Mouse (Mus musculus) embryonic facial prominence, embryonic 14.5 days (tissue): ENCODE results near the gene Pgbd5. TPM values are rescaled to one million over a fixed set of nuclear protein-coding genes. Genes with fewer than 3 reads are reported as not detected.

Source experiments
- ATAC-seq: fragments of 200-750 bp; cut with Nextera tagmentation; 2 replicates; pipeline ENCODE4 v1.8.0; 2017; ENCODE audit warnings: low read depth, moderate number of reproducible peaks, moderate TSS enrichment
- DNase-seq: peaks from one replicate; pipeline ENCODE4 v3.0.0-alpha.2; 2015; ENCODE audit warnings: low spot score
- H3K27ac ChIP-seq: fragments of 300-500 bp; sonication (generic); replicated peaks from 2 replicates; pipeline ENCODE4 v1.5.1; 2014; ENCODE audit warnings: low read depth, mild to moderate bottlenecking, low read length, moderate library complexity
- H3K27me3 ChIP-seq: fragments of 300-500 bp; sonication (generic); replicated peaks from 2 replicates; pipeline ENCODE4 v1.6.1; 2014; ENCODE audit warnings: low read length; ENCODE audit not compliant: control insufficient read depth, insufficient read depth
- H3K36me3 ChIP-seq: fragments of 300-500 bp; sonication (generic); 2 replicates; pipeline ENCODE4 v1.6.1; 2014; ENCODE audit warnings: low read length, mixed read lengths; ENCODE audit not compliant: control insufficient read depth, insufficient read depth
- H3K4me1 ChIP-seq: fragments of 300-500 bp; sonication (generic); 2 replicates; pipeline ENCODE4 v1.6.1; 2014; ENCODE audit warnings: antibody characterized with exemption, low read length; ENCODE audit not compliant: control insufficient read depth, insufficient read depth
- H3K4me2 ChIP-seq: fragments of 300-500 bp; sonication (generic); 2 replicates; pipeline ENCODE4 v1.6.1; 2014; ENCODE audit warnings: low read depth, mild to moderate bottlenecking, low read length, moderate library complexity, mixed read lengths
- H3K4me3 ChIP-seq: fragments of 300-500 bp; sonication (generic); 2 replicates; pipeline ENCODE4 v1.5.1; 2014; ENCODE audit warnings: low read depth, mild to moderate bottlenecking, low read length
- H3K9ac ChIP-seq: fragments of 300-500 bp; sonication (generic); 2 replicates; pipeline ENCODE4 v1.6.1; 2014; ENCODE audit warnings: low read depth, mild to moderate bottlenecking, low read length, moderate library complexity, mixed read lengths
- H3K9me3 ChIP-seq: fragments of 300-500 bp; sonication (generic); 2 replicates; pipeline ENCODE4 v1.6.1; 2016; ENCODE audit warnings: low read length; ENCODE audit not compliant: control insufficient read depth
- WGBS: fragments of 180-500 bp; shearing (Covaris S2); extraction: QIAGEN DNeasy Blood & Tissue Kit; methylation state at CpG from one replicate; pipeline ENCODE4 v1.1.7; 2014; 5-methylcytosine and 5-hydroxymethylcytosine counted together
- polyA plus RNA-seq: library from polyadenylated mRNA; unstranded; fragments of >200 nt; fragmentation: Nextera tagmentation; extraction: Ambion mirVana; gene quantifications from 2 replicates; pipeline ENCODE4 v1.2.1, GENCODE M21; 2014

Pgbd5 gene
- polyA plus RNA-seq, 1 experiment from 2014 or later, result 3.3 TPM

- Histone ChIP-seq H3K36me3 (no peaks in the 10 kb centered on the region), H3K27me3 (no peaks in the 10 kb centered on the region), H3K9me3 (no peaks in the 10 kb centered on the region), H3K4me3 (no peak overlapping the region), H3K4me1 (peaks cover 18% of the 10 kb centered on the region), H3K27ac (peak overlapping the region; percentile 73), H3K4me2 (no peak overlapping the region), H3K9ac (no peak overlapping the region)
- 40% methylated on average over 10 of the region's 10 CpGs for WGBS
- DNase-seq (peak; percentile 29), ATAC-seq (peak; percentile 31; the same call in 1 of the 2 replicates)
Observed at GRCm38 (mm10) chr8:124392271-124393012, 47.0 kb downstream of the Pgbd5 start.

GRCm38 (mm10) chr8:124391191-124391590 is 48.3 kb downstream of the Pgbd5 start:
- Histone ChIP-seq H3K4me2 (no peak overlapping the region), H3K9ac (no peak overlapping the region), H3K4me1 (peaks cover 15% of the 10 kb centered on the region), H3K4me3 (no peak overlapping the region), H3K9me3 (no peaks in the 10 kb centered on the region), H3K27ac (no peak overlapping the region), H3K36me3 (no peaks in the 10 kb centered on the region), H3K27me3 (no peaks in the 10 kb centered on the region)
- no peak for ATAC-seq
- WGBS, result 82% methylated on average over 7 of the region's 7 CpGs
- no peak for DNase-seq

DNA sequence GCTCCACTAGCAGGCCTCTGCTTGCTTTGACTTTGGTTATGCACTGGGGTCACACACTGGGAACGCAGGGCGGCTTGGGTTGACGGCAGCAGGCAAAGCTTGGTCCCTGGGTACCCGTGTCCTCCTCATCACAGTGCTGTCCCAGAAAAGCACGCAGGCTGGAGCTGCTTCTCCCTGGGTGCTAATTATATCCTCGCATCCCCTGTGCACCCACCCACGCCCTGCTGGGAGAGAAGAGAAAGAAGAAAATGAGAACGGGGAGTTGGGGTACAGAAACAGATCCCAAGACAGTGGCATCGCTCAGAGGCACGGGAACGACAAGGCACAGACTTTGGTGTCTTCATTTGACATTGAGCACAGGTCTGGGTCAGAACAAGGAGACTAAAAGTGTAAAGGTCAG is 50.0 kb downstream of the Pgbd5 start:
- Histone ChIP-seq H3K36me3 (no peaks in the 10 kb centered on the region), H3K9me3 (no peaks in the 10 kb centered on the region), H3K9ac (no peak overlapping the region), H3K4me1 (peaks cover 15% of the 10 kb centered on the region), H3K4me3 (no peak overlapping the region), H3K27ac (no peak overlapping the region), H3K27me3 (no peaks in the 10 kb centered on the region), H3K4me2 (no peak overlapping the region)
- 82% methylated on average over 11 of the region's 11 CpGs for WGBS
- ATAC-seq, result no peak; the same call in 1 of the 2 replicates
- no peak for DNase-seq

- 0 out of 2 replicates have a peak, but pooled peaks cover 2% of the 10 kb centered on the region for H3K4me1 ChIP-seq
- DNase-seq, result no peak
- WGBS, result 85% methylated on average over 23 of the region's 23 CpGs
Observed at GRCm38 (mm10) chr8:124386225-124386899, 53.1 kb downstream of the Pgbd5 start.

DNA sequence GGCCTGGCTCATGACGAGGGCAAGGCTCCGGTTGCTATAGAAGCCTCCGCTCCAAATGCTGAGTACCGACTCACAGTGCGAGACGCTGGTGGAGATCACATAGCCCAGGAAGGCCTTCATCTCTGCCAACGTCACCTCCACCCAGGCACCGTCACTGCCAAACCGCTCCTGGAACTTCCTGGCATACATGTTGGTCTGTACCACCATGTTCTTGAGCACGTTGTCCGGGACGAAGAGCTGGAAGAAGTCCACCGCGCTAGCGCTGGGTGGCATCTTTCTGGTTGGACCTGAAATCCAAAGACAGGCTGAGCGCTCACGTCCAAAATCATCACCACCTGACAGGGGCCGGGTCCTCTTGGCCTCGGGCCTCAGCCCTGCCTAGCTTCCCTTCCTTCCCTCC is 55.1 kb downstream of the Pgbd5 start:
- no peak overlapping the region for H3K9ac ChIP-seq
- no peaks in the 10 kb centered on the region for H3K36me3 ChIP-seq
- WGBS, result 90% methylated on average over 19 of the region's 19 CpGs
- no peaks in the 10 kb centered on the region for H3K4me1 ChIP-seq
- H3K27ac ChIP-seq, result no peak overlapping the region
- no peak overlapping the region for H3K4me2 ChIP-seq
- no peaks in the 10 kb centered on the region for H3K27me3 ChIP-seq
- H3K4me3 ChIP-seq, result no peak overlapping the region
- no peaks in the 10 kb centered on the region for H3K9me3 ChIP-seq
- no peak for DNase-seq
- no peak for ATAC-seq

More at GRCm38 (mm10) chr8:124386225-124386899, 53.1 kb downstream of the Pgbd5 start:
- H3K4me3 ChIP-seq, result no peak overlapping the region
- H3K9ac ChIP-seq, result no peak overlapping the region
- no peak overlapping the region for H3K27ac ChIP-seq
- no peak overlapping the region for H3K4me2 ChIP-seq
- ATAC-seq, result no peak
- H3K36me3 ChIP-seq, result no peaks in the 10 kb centered on the region
- no peaks in the 10 kb centered on the region for H3K9me3 ChIP-seq
- H3K27me3 ChIP-seq, result no peaks in the 10 kb centered on the region

- H3K36me3 ChIP-seq, result no peaks in the 10 kb centered on the region
- H3K27ac ChIP-seq, result no peak overlapping the region
- H3K27me3 ChIP-seq, result no peaks in the 10 kb centered on the region
- DNase-seq (no peak), ATAC-seq (peak; percentile 53)
- 56% methylated on average over 10 of the region's 10 CpGs for WGBS
- H3K9me3 ChIP-seq, result no peaks in the 10 kb centered on the region
- H3K9ac ChIP-seq, result no peak overlapping the region
- no peak overlapping the region for H3K4me3 ChIP-seq
- H3K4me1 ChIP-seq, result no peaks in the 10 kb centered on the region
- H3K4me2 ChIP-seq, result no peak overlapping the region
Observed at GRCm38 (mm10) chr8:124382235-124382634, 57.2 kb downstream of the Pgbd5 start.

DNA sequence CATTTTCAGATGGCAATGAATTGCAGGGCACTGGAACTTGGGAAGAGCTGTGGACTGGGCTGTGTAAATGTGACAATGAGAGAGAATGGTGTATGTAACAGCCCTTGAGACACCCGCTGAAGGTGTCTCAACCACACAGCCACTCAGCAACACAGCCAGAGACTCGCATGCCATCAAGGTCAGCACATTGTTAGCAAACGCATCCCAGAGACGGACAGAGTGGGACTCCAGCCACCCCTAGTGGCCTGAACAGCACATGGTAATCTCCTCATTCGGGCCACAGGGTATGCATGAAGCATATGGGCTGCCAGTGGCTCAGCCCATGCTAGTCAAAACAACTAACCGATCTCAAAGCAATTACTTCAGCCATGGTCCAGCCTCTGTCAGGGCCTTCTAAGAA is 60.2 kb downstream of the Pgbd5 start:
- Histone ChIP-seq H3K27me3 (no peaks in the 10 kb centered on the region), H3K36me3 (no peaks in the 10 kb centered on the region), H3K9me3 (no peaks in the 10 kb centered on the region), H3K4me1 (no peaks in the 10 kb centered on the region), H3K4me3 (no peak overlapping the region), H3K4me2 (no peak overlapping the region), H3K27ac (no peak overlapping the region), H3K9ac (no peak overlapping the region)
- 59% methylated on average over 6 of the region's 6 CpGs for WGBS
- DNase-seq (no peak), ATAC-seq (no peak)

GRCm38 (mm10) chr8:124376406-124376805 is 63.1 kb downstream of the Pgbd5 start:
- WGBS, result 89% methylated on average over 12 of the region's 12 CpGs
- ATAC-seq (no peak), DNase-seq (no peak)
- H3K4me2 ChIP-seq, result no peak overlapping the region
- H3K36me3 ChIP-seq, result no peaks in the 10 kb centered on the region
- no peak overlapping the region for H3K4me3 ChIP-seq
- H3K9ac ChIP-seq, result no peak overlapping the region
- no peaks in the 10 kb centered on the region for H3K27me3 ChIP-seq
- no peak overlapping the region for H3K27ac ChIP-seq
- H3K9me3 ChIP-seq, result no peaks in the 10 kb centered on the region
- H3K4me1 ChIP-seq, result no peaks in the 10 kb centered on the region
